Mouse (Mus musculus): ENCODE results near the gene Palm3. TPM values are rescaled to one million over a fixed set of nuclear protein-coding genes. Genes with fewer than 3 reads are reported as not detected.

Gene Palm3
- polyA plus RNA-seq, 1 experiment from 2014 or later, result 5.8 TPM

- Histone ChIP-seq H3K36me3 (ENCODE audit: control insufficient read depth, insufficient read depth, low read length) (peaks cover 55% of the 10 kb centered on the region), H3K9ac (ENCODE audit: low read length) (no peak overlapping the region), H3K9me3 (ENCODE audit: control insufficient read depth, low read length) (no peaks in the 10 kb centered on the region), H3K4me3 (ENCODE audit: low read depth, low read length) (no peak overlapping the region), H3K4me1 (replicated peaks; ENCODE audit: control insufficient read depth, insufficient read depth, low read length) (peaks cover 9% of the 10 kb centered on the region), H3K27me3 (replicated peaks; ENCODE audit: control insufficient read depth, insufficient read depth, low read length) (no peaks in the 10 kb centered on the region), H3K27ac (ENCODE audit: low read depth) (no peak overlapping the region), H3K4me2 (ENCODE audit: low read length) (no peak overlapping the region)
- ATAC-seq (replicated peaks; ENCODE audit: low FRiP score, low TSS enrichment, low read depth) (no peak), DNase-seq (ENCODE audit: low spot score) (no peak)
- 85% methylated on average over 3 of the region's 3 CpGs for WGBS
Observed at GRCm38 (mm10) chr8:83994030-83994429, 27.2 kb upstream of the Palm3 start.

- Histone ChIP-seq H3K36me3 (ENCODE audit: control insufficient read depth, insufficient read depth, low read length) (peaks cover 55% of the 10 kb centered on the region), H3K9ac (ENCODE audit: low read length) (peak overlapping the region; percentile 79; the same call in 1 of the 2 replicates)
Observed at GRCm38 (mm10) chr8:83995973-83996372, 25.3 kb upstream of the Palm3 start.

GRCm38 (mm10) chr8:83996567-83997505 lies 24.4 kb upstream of the Palm3 start:
- ATAC-seq (replicated peaks; ENCODE audit: low FRiP score, low TSS enrichment, low read depth) (peak; percentile 78), DNase-seq (ENCODE audit: low spot score) (peak; percentile 90)
- Histone ChIP-seq H3K9me3 (ENCODE audit: control insufficient read depth, low read length) (no peaks in the 10 kb centered on the region), H3K4me3 (ENCODE audit: low read depth, low read length) (peak overlapping the region; percentile 76), H3K4me1 (replicated peaks; ENCODE audit: control insufficient read depth, insufficient read depth, low read length) (peaks cover 17% of the 10 kb centered on the region), H3K4me2 (ENCODE audit: low read length) (peak overlapping the region; percentile 81), H3K9ac (ENCODE audit: low read length) (peak overlapping the region; percentile 79), H3K27me3 (replicated peaks; ENCODE audit: control insufficient read depth, insufficient read depth, low read length) (no peaks in the 10 kb centered on the region), H3K36me3 (ENCODE audit: control insufficient read depth, insufficient read depth, low read length) (peaks cover 51% of the 10 kb centered on the region), H3K27ac (ENCODE audit: low read depth) (peak overlapping the region; percentile 97)
- WGBS, result 0% methylated on average over 47 of the region's 103 CpGs

More at GRCm38 (mm10) chr8:83995973-83996372, 25.3 kb upstream of the Palm3 start:
- 0 out of 2 replicates have a peak, but pooled peaks have one; percentile 0 for ATAC-seq (replicated peaks; ENCODE audit: low FRiP score, low TSS enrichment, low read depth)
- 19% methylated on average over 12 of the region's 12 CpGs for WGBS
- Histone ChIP-seq H3K4me2 (ENCODE audit: low read length) (peak overlapping the region; percentile 81), H3K9me3 (ENCODE audit: control insufficient read depth, low read length) (no peaks in the 10 kb centered on the region), H3K27ac (ENCODE audit: low read depth) (no peak overlapping the region), H3K27me3 (replicated peaks; ENCODE audit: control insufficient read depth, insufficient read depth, low read length) (no peaks in the 10 kb centered on the region), H3K4me1 (replicated peaks; ENCODE audit: control insufficient read depth, insufficient read depth, low read length) (peaks cover 17% of the 10 kb centered on the region), H3K4me3 (ENCODE audit: low read depth, low read length) (peak overlapping the region; percentile 76)
- DNase-seq (ENCODE audit: low spot score), result no peak

GRCm38 (mm10) chr8:83997511-83998141 lies 23.6 kb upstream of the Palm3 start, which contains the start of gene Samd1:
Gene Samd1, plus strand, starts transcription at chr8:83997672.
- H3K4me2 ChIP-seq (ENCODE audit: low read length), result peak within 1 kb of the TSS; percentile 81
- 1% methylated on average over 42 of the region's 112 CpGs for WGBS
- H3K9ac ChIP-seq (ENCODE audit: low read length), result peak within 1 kb of the TSS; percentile 79
- H3K27ac ChIP-seq (ENCODE audit: low read depth), result peak within 1 kb of the TSS; percentile 97
- H3K4me1 ChIP-seq (replicated peaks; ENCODE audit: control insufficient read depth, insufficient read depth, low read length), result peaks cover 17% of the 10 kb centered on the region
- no peaks in the 10 kb centered on the region for H3K9me3 ChIP-seq (ENCODE audit: control insufficient read depth, low read length)
- peak; percentile 78 for DNase-seq (ENCODE audit: low spot score)
- peaks cover 45% of the 10 kb centered on the region for H3K36me3 ChIP-seq (ENCODE audit: control insufficient read depth, insufficient read depth, low read length)
- 0 out of 2 replicates have a peak, but pooled peaks have one; percentile 7 for ATAC-seq (replicated peaks; ENCODE audit: low FRiP score, low TSS enrichment, low read depth)
- no peaks in the 10 kb centered on the region for H3K27me3 ChIP-seq (replicated peaks; ENCODE audit: control insufficient read depth, insufficient read depth, low read length)
- H3K4me3 ChIP-seq (ENCODE audit: low read depth, low read length), result peak within 1 kb of the TSS; percentile 76

- DNase-seq (ENCODE audit: low spot score) (peak; percentile 85), ATAC-seq (replicated peaks; ENCODE audit: low FRiP score, low TSS enrichment, low read depth) (no peak)
- H3K27me3 ChIP-seq (replicated peaks; ENCODE audit: control insufficient read depth, insufficient read depth, low read length), result no peaks in the 10 kb centered on the region
- peak overlapping the region; percentile 68 for H3K4me2 ChIP-seq (ENCODE audit: low read length)
- H3K4me1 ChIP-seq (replicated peaks; ENCODE audit: control insufficient read depth, insufficient read depth, low read length), result peaks cover 17% of the 10 kb centered on the region
- H3K4me3 ChIP-seq (ENCODE audit: low read depth, low read length), result peak overlapping the region; percentile 76
- peak overlapping the region; percentile 62 for H3K9ac ChIP-seq (ENCODE audit: low read length)
- 1% methylated on average over 80 of the region's 92 CpGs for WGBS
- no peaks in the 10 kb centered on the region for H3K9me3 ChIP-seq (ENCODE audit: control insufficient read depth, low read length)
- peak overlapping the region; percentile 97 for H3K27ac ChIP-seq (ENCODE audit: low read depth)
- H3K36me3 ChIP-seq (ENCODE audit: control insufficient read depth, insufficient read depth, low read length), result peaks cover 43% of the 10 kb centered on the region
Observed at GRCm38 (mm10) chr8:83998231-83999056, 22.8 kb upstream of the Palm3 start.

- no peak for DNase-seq (ENCODE audit: low spot score)
- H3K27me3 ChIP-seq (replicated peaks; ENCODE audit: control insufficient read depth, insufficient read depth, low read length), result no peaks in the 10 kb centered on the region
- no peaks in the 10 kb centered on the region for H3K9me3 ChIP-seq (ENCODE audit: control insufficient read depth, low read length)
- H3K36me3 ChIP-seq (ENCODE audit: control insufficient read depth, insufficient read depth, low read length), result peaks cover 36% of the 10 kb centered on the region
- 63% methylated on average over 16 of the region's 16 CpGs for WGBS
- peaks cover 20% of the 10 kb centered on the region for H3K4me1 ChIP-seq (replicated peaks; ENCODE audit: control insufficient read depth, insufficient read depth, low read length)
- H3K4me3 ChIP-seq (ENCODE audit: low read depth, low read length), result peak overlapping the region; percentile 76
- peak overlapping the region; percentile 62 for H3K9ac ChIP-seq (ENCODE audit: low read length)
- H3K4me2 ChIP-seq (ENCODE audit: low read length), result peak overlapping the region; percentile 68
- no peak overlapping the region for H3K27ac ChIP-seq (ENCODE audit: low read depth)
- ATAC-seq (replicated peaks; ENCODE audit: low FRiP score, low TSS enrichment, low read depth), result no peak
Observed at GRCm38 (mm10) chr8:83999057-83999705, 22.1 kb upstream of the Palm3 start.

- H3K4me3 ChIP-seq (ENCODE audit: low read depth, low read length), result no peak overlapping the region
- H3K9me3 ChIP-seq (ENCODE audit: control insufficient read depth, low read length), result no peaks in the 10 kb centered on the region
- no peak for ATAC-seq (replicated peaks; ENCODE audit: low FRiP score, low TSS enrichment, low read depth)
- no peak for DNase-seq (ENCODE audit: low spot score)
- H3K36me3 ChIP-seq (ENCODE audit: control insufficient read depth, insufficient read depth, low read length), result peaks cover 30% of the 10 kb centered on the region
- H3K4me1 ChIP-seq (replicated peaks; ENCODE audit: control insufficient read depth, insufficient read depth, low read length), result peaks cover 21% of the 10 kb centered on the region
- H3K4me2 ChIP-seq (ENCODE audit: low read length), result no peak overlapping the region
- WGBS, result 95% methylated on average over 2 of the region's 2 CpGs
- no peak overlapping the region for H3K27ac ChIP-seq (ENCODE audit: low read depth)
- no peaks in the 10 kb centered on the region for H3K27me3 ChIP-seq (replicated peaks; ENCODE audit: control insufficient read depth, insufficient read depth, low read length)
- H3K9ac ChIP-seq (ENCODE audit: low read length), result no peak overlapping the region
Observed at GRCm38 (mm10) chr8:83999825-84000224, 21.4 kb upstream of the Palm3 start.

All from intestine, embryonic 14.5 days (tissue).